25 mouse cellular contexts compared by ENCODE assay signal in genomic region chr5:111063155-111063554, GRCm38 (mm10).
DNase-seq lines count a peak whose midpoint lies in the region; ATAC-seq and TF ChIP-seq lines count a peak whose summit lies in the region.
"Had no signal": no experiment of that assay in that cellular context is flagged by ENCODE, and none has a peak within 500 bp of the region (broad histone marks: within the 10 kb centered on the region; RNA-seq: fewer than 3 reads in every experiment).

No protein-coding gene starts in this region.

- H3K27me3 ChIP-seq in forebrain, embryonic 13.5 days = no peaks in the 10 kb centered on the region
- H3K27me3 ChIP-seq in forebrain, embryonic 11.5 days (ENCODE audit: control insufficient read depth, insufficient read depth, low read length) = no peaks in the 10 kb centered on the region
- peaks cover 41% of the 10 kb centered on the region for H3K27me3 ChIP-seq in heart, embryonic 11.5 days (ENCODE audit: control insufficient read depth, insufficient read depth, low read length)
- no peaks in the 10 kb centered on the region for H3K27me3 ChIP-seq in kidney, adult 2 months (replicated peaks; ENCODE audit: control insufficient read depth, insufficient read depth, low read length)
- H3K27me3 ChIP-seq in kidney, embryonic 15.5 days = no peaks in the 10 kb centered on the region
- H3K27me3 ChIP-seq: CH12.LX, Patski had no signal

- no peak overlapping the region for H3K4me2 ChIP-seq in forebrain, embryonic 13.5 days
- no peak overlapping the region for H3K4me2 ChIP-seq in forebrain, embryonic 11.5 days (ENCODE audit: low read depth, low read length, severe bottlenecking)
- H3K4me2 ChIP-seq in heart, embryonic 11.5 days = no peak overlapping the region
- H3K4me2 ChIP-seq in kidney, embryonic 15.5 days = no peak overlapping the region
- H3K4me2 ChIP-seq: heart, embryonic 13.5 days; hindbrain, embryonic 14.5 days had no signal

- peak overlapping the region; percentile 40; the same call in 1 of the 2 replicates for H3K27ac ChIP-seq in forebrain, embryonic 13.5 days
- H3K27ac ChIP-seq in forebrain, embryonic 11.5 days (ENCODE audit: low read depth, low read length) = no peak overlapping the region
- H3K27ac ChIP-seq in heart, embryonic 11.5 days (ENCODE audit: low read depth, low read length) = no peak overlapping the region
- H3K27ac ChIP-seq in kidney, adult 2 months (ENCODE audit: insufficient read depth, low read depth, low read length) = no peak overlapping the region
- no peak overlapping the region for H3K27ac ChIP-seq in kidney, embryonic 15.5 days
- H3K27ac ChIP-seq: heart, adult 2 months; heart, embryonic 13.5 days; hindbrain, embryonic 14.5 days; hindbrain, postnatal 0 days had no signal

- no peak for DNase-seq in forebrain, embryonic 11.5 days (ENCODE audit: low spot score)
- DNase-seq in heart, adult 11 months = peak; percentile 89
- peak; percentile 28 for DNase-seq in kidney, adult 2 months
- peak; percentile 72 for DNase-seq in yolk sac, embryonic 10.5 days (ENCODE audit: low spot score)
- DNase-seq: adrenal gland, postnatal 10 days; adrenal gland, postnatal 36 days; B cell, adult 2 months; cerebellum, adult 18-20 months; cerebellum, adult 9-10 months; cerebellum, postnatal 14 days; gastrocnemius, postnatal 25 days; heart, adult 2 months; heart, postnatal 14 days; heart, postnatal 4 days; kidney, adult 18-20 months had no signal

- no peak overlapping the region for H3K9ac ChIP-seq in forebrain, embryonic 13.5 days
- no peak overlapping the region for H3K9ac ChIP-seq in forebrain, embryonic 11.5 days (ENCODE audit: low read length)
- H3K9ac ChIP-seq in heart, embryonic 11.5 days (ENCODE audit: low read depth, low read length) = no peak overlapping the region
- H3K9ac ChIP-seq in kidney, embryonic 15.5 days = no peak overlapping the region
- H3K9ac ChIP-seq: heart, embryonic 13.5 days; hindbrain, embryonic 14.5 days had no signal

- TF ChIP-seq CTCF in kidney, adult 2 months (conservative IDR thresholded peaks at IDR 0.05; ENCODE audit: insufficient read depth, insufficient read length, low read depth, low read length) = no peak

- no peaks in the 10 kb centered on the region for H3K36me3 ChIP-seq in forebrain, embryonic 13.5 days (ENCODE audit: poor library complexity, severe bottlenecking)
- no peaks in the 10 kb centered on the region for H3K36me3 ChIP-seq in forebrain, embryonic 11.5 days (ENCODE audit: control insufficient read depth, insufficient read depth, low read length)
- no peaks in the 10 kb centered on the region for H3K36me3 ChIP-seq in heart, embryonic 11.5 days (ENCODE audit: control insufficient read depth, insufficient read depth, low read length)
- H3K36me3 ChIP-seq in kidney, adult 2 months (ENCODE audit: control insufficient read depth, insufficient read depth, low read length) = no peaks in the 10 kb centered on the region
- H3K36me3 ChIP-seq in kidney, embryonic 15.5 days = no peaks in the 10 kb centered on the region
- H3K36me3 ChIP-seq: G1E; heart, embryonic 13.5 days had no signal

- H3K4me3 ChIP-seq in forebrain, embryonic 13.5 days = no peak overlapping the region
- no peak overlapping the region for H3K4me3 ChIP-seq in forebrain, embryonic 11.5 days (ENCODE audit: low read depth, low read length)
- H3K4me3 ChIP-seq in heart, embryonic 11.5 days (ENCODE audit: low read depth, low read length) = no peak overlapping the region
- no peak overlapping the region for H3K4me3 ChIP-seq in kidney, adult 2 months (ENCODE audit: insufficient read depth, low read depth, low read length)
- H3K4me3 ChIP-seq in kidney, embryonic 15.5 days (replicated peaks) = no peak overlapping the region
- H3K4me3 ChIP-seq: heart, adult 2 months; heart, embryonic 13.5 days had no signal

- ATAC-seq in forebrain, embryonic 13.5 days = no peak
- ATAC-seq in forebrain, embryonic 11.5 days (replicated peaks; ENCODE audit: low FRiP score) = no peak
- no peak for ATAC-seq in heart, embryonic 11.5 days (replicated peaks; ENCODE audit: insufficient number of reproducible peaks, low FRiP score, low TSS enrichment)
- no peak for ATAC-seq in kidney, embryonic 15.5 days (replicated peaks; ENCODE audit: low FRiP score)
- ATAC-seq: hindbrain, postnatal 0 days; inflammation-experienced regulatory T-cells, adult 6 months; Patski had no signal

- H3K4me1 ChIP-seq in forebrain, embryonic 13.5 days = peaks cover 64% of the 10 kb centered on the region
- H3K4me1 ChIP-seq in forebrain, embryonic 11.5 days (replicated peaks; ENCODE audit: control insufficient read depth, insufficient read depth, low read length) = peaks cover 9% of the 10 kb centered on the region; the same call in 1 of the 2 replicates
- H3K4me1 ChIP-seq in heart, embryonic 11.5 days (ENCODE audit: control insufficient read depth, insufficient read depth, low read length) = no peaks in the 10 kb centered on the region
- H3K4me1 ChIP-seq in kidney, adult 2 months (ENCODE audit: control insufficient read depth, insufficient read depth, low read length) = no peaks in the 10 kb centered on the region; the same call in 1 of the 2 replicates
- peaks cover 19% of the 10 kb centered on the region for H3K4me1 ChIP-seq in kidney, embryonic 15.5 days

- TF ChIP-seq POLR2A in kidney, adult 2 months (IDR thresholded peaks at IDR 0.05; ENCODE audit: low read depth, low read length) = no peak

- H3K9me3 ChIP-seq in forebrain, embryonic 13.5 days (replicated peaks) = no peaks in the 10 kb centered on the region
- no peaks in the 10 kb centered on the region for H3K9me3 ChIP-seq in forebrain, embryonic 11.5 days (ENCODE audit: control insufficient read depth, low read length)
- no peaks in the 10 kb centered on the region for H3K9me3 ChIP-seq in heart, embryonic 11.5 days (replicated peaks; ENCODE audit: control insufficient read depth, low read length)
- H3K9me3 ChIP-seq in kidney, embryonic 15.5 days (replicated peaks) = no peaks in the 10 kb centered on the region
- H3K9me3 ChIP-seq: G1E; heart, embryonic 13.5 days had no signal

- 93% methylated on average over 3 of the region's 3 CpGs for WGBS in forebrain, embryonic 13.5 days
- WGBS in forebrain, embryonic 11.5 days = 86% methylated on average over 3 of the region's 3 CpGs
- WGBS in heart, embryonic 11.5 days (ENCODE audit: insufficient replicate concordance) = 78% methylated on average over 3 of the region's 3 CpGs
- 80% methylated on average over 3 of the region's 3 CpGs for whole genome bisulfite sequencing in kidney, adult 2 months
- WGBS in kidney, embryonic 15.5 days = 68% methylated on average over 3 of the region's 3 CpGs
